Mouse (Mus musculus) liver, postnatal 0 days (tissue): ENCODE measurements around the gene Cd5. TPM values are rescaled to one million over a fixed set of nuclear protein-coding genes. Genes with fewer than 3 reads are reported as not detected.

Experiments used
- ATAC-seq: fragments of 200-750 bp; cut with Nextera tagmentation; 2 replicates; pipeline ENCODE4 v1.8.0; 2017; ENCODE audit warnings: mild to moderate bottlenecking, moderate library complexity
- DNase-seq: peaks from one replicate; pipeline ENCODE4 v3.0.0-alpha.2; 2016
- H3K27ac ChIP-seq: fragments of 300-500 bp; sonication (generic); 2 replicates; pipeline ENCODE4 v1.5.1; 2014; ENCODE audit warnings: antibody characterized with exemption, moderate library complexity, mild to moderate bottlenecking, low read depth
- H3K27me3 ChIP-seq: fragments of 300-500 bp; sonication (generic); 2 replicates; pipeline ENCODE4 v1.6.1; 2014; ENCODE audit warnings: low read length, control low read depth, mixed read lengths; ENCODE audit not compliant: insufficient read depth
- H3K36me3 ChIP-seq: fragments of 300-500 bp; sonication (generic); replicated peaks from 2 replicates; pipeline ENCODE4 v1.6.1; 2014; ENCODE audit warnings: mild to moderate bottlenecking, control low read depth, low read length, moderate library complexity, mixed read lengths; ENCODE audit not compliant: insufficient read depth
- H3K4me1 ChIP-seq: fragments of 300-500 bp; sonication (generic); 2 replicates; pipeline ENCODE4 v1.6.1; 2014; ENCODE audit warnings: antibody characterized with exemption, mild to moderate bottlenecking, control low read depth; ENCODE audit not compliant: insufficient read depth
- H3K4me2 ChIP-seq: fragments of 300-500 bp; sonication (generic); 2 replicates; pipeline ENCODE4 v1.6.1; 2014; ENCODE audit warnings: low read depth, mild to moderate bottlenecking, low read length, moderate library complexity, mixed read lengths
- H3K4me3 ChIP-seq: fragments of 300-500 bp; sonication (generic); 2 replicates; pipeline ENCODE4 v1.5.1; 2014; ENCODE audit warnings: low read depth, low read length
- H3K9ac ChIP-seq: fragments of 300-500 bp; sonication (generic); replicated peaks from 2 replicates; pipeline ENCODE4 v1.6.1; 2014; ENCODE audit warnings: mild to moderate bottlenecking, moderate library complexity
- H3K9me3 ChIP-seq: fragments of 300-500 bp; sonication (generic); 2 replicates; pipeline ENCODE4 v1.6.1; 2016; ENCODE audit warnings: mild to moderate bottlenecking, control low read depth, low read length, mixed read lengths
- CTCF ChIP-seq: sonication (generic); IDR thresholded peaks from 2 replicates; pipeline ENCODE4 v1.5.1; 2016; ENCODE audit warnings: antibody characterized with exemption, low read depth
- EP300 ChIP-seq: IDR thresholded peaks from 2 replicates; pipeline ENCODE4 v1.6.1; 2016; ENCODE audit warnings: antibody characterized with exemption, low read depth, mild to moderate bottlenecking
- WGBS: fragments of 180-500 bp; shearing (Covaris S2); extraction: QIAGEN DNeasy Blood & Tissue Kit; methylation state at CpG from one replicate; pipeline ENCODE4 v1.1.7; 2014; ENCODE audit not compliant: insufficient replicate concordance; 5-methylcytosine and 5-hydroxymethylcytosine counted together
- polyA plus RNA-seq: library from polyadenylated mRNA; unstranded; fragments of >200 nt; fragmentation: Nextera tagmentation; extraction: Ambion mirVana; gene quantifications from 2 replicates; pipeline ENCODE4 v1.2.1, GENCODE M21; 2015

Cd5 gene
- polyA plus RNA-seq, 1 experiment from 2014 or later = 0.16 TPM

DNA sequence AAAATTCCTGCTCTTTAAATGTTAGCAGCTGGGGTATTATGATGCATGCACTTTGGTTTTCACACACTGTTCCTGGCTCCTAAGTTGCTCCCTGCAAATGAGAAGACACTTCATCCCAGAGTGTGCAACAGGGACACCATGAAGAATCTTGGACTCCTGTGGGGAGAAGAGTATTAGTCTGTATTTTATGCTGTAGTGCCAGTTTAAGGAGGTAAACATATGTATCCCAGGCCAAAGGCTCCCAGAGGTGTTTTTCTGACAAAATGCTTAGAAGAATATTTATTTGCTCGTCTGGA lies 60.1 kb downstream of the Cd5 start:
- no peaks in the 10 kb centered on the region for H3K9me3 ChIP-seq
- H3K4me2 ChIP-seq = no peak overlapping the region
- ATAC-seq (no peak), DNase-seq (no peak)
- H3K27ac ChIP-seq = no peak overlapping the region
- H3K4me3 ChIP-seq = no peak overlapping the region
- WGBS = 75% methylated on average over 1 of the region's 1 CpGs
- no peak overlapping the region for H3K9ac ChIP-seq
- H3K27me3 ChIP-seq = no peaks in the 10 kb centered on the region
- TF ChIP-seq CTCF (no peak), EP300 (no peak)
- H3K4me1 ChIP-seq = no peaks in the 10 kb centered on the region
- H3K36me3 ChIP-seq = no peaks in the 10 kb centered on the region

DNA sequence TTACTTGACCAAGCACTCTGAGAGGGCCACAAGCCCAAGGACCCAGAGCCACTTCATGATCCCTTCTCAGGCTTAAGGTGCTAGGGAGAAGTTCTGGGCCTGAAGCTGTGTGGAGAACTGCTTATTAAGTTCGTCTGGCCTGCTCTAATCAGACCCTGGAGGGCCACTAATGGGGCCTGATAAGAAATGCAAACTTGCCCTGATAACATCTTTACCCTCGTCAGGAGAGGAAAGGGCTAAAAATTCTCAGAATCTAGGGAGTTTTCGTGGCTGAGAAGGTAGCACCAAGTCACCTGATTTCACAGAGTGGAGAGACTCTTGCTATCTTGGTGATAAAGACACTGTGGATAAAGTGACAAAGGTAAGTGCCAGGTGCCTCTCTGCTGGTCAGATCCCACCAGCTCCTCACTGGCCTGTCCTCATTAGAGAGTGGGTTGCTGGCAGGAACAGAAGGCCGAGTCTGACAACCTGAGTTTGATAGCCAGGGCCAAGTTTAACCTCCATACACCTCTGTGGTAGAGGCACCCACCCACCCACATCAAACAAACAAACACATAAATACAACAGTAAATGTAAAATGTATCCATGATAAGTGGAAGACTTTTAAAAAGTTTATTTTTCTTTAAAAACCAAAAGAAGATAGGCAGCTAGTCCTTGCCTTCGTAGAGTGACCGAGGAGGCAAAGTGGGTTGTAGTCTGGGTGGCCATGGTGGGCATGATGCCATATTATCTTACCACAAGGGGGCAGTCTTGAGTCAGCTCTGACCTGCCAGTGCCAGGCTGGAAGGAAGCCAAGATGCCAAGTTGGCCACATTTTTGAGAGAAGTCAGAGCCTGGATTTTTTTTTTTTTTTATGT lies 60.7 kb downstream of the Cd5 start, which contains the start of gene Pga5:
Gene Pga5, minus strand, starts transcription at position 157 of the 857 bp plus-strand sequence.
- WGBS = 26% methylated on average over 6 of the region's 6 CpGs
- no peak within 1 kb of the TSS for H3K9ac ChIP-seq
- DNase-seq (peak; percentile 85), ATAC-seq (peak; percentile 62)
- H3K4me1 ChIP-seq = no peaks in the 10 kb centered on the region
- H3K9me3 ChIP-seq = no peaks in the 10 kb centered on the region
- H3K27me3 ChIP-seq = no peaks in the 10 kb centered on the region
- no peak within 1 kb of the TSS for H3K4me2 ChIP-seq
- no peaks in the 10 kb centered on the region for H3K36me3 ChIP-seq
- peak; percentile 95 for TF ChIP-seq CTCF
- TF ChIP-seq EP300 = no peak
- no peak within 1 kb of the TSS for H3K4me3 ChIP-seq
- H3K27ac ChIP-seq = no peak within 1 kb of the TSS

DNA sequence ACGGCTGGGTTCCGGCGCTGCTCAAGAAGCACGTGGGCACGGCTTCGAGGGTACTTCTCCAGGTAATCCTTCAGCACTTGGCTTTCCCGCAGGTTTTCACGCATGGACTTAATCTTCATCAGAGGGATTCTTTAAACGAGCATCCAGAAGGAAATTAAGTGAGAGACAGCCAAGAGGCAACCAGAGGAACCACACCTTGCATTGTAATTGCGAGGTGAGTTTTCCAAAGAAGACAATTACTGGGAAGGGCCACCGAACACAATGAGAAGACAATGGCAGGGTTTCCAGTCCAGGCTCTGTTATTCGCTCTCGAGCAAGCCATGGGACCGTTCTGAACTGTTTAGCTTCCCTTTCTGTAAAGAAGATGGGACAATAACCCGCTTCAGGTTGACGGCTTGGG lies 62.1 kb downstream of the Cd5 start:
- no peak overlapping the region for H3K27ac ChIP-seq
- WGBS = 82% methylated on average over 16 of the region's 16 CpGs
- no peak for ATAC-seq
- H3K27me3 ChIP-seq = no peaks in the 10 kb centered on the region
- H3K36me3 ChIP-seq = no peaks in the 10 kb centered on the region
- no peak overlapping the region for H3K9ac ChIP-seq
- H3K4me2 ChIP-seq = no peak overlapping the region
- no peaks in the 10 kb centered on the region for H3K4me1 ChIP-seq
- no peak for DNase-seq
- H3K4me3 ChIP-seq = no peak overlapping the region
- H3K9me3 ChIP-seq = no peaks in the 10 kb centered on the region
- TF ChIP-seq CTCF = no peak
- TF ChIP-seq EP300 = no peak

DNA sequence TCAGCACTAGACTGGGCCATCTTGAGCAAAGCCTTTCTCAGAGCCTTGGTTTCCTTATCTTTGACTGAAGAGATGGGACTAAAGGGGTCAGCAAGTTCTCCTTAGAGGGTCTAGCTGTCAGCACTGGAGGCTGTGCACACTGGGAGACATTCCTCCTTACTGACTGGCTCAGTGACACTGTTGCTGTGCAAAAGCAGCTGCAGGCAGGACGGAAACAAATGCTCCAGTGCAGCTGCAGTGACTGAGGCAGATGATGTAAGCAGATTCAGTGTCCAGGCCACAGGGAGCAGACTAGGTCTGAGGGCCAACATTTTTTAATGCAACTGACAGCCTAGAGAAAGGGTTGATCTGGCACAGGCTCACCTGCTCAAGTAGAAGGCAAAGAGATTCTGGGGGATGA lies 65.5 kb downstream of the Cd5 start:
- Histone ChIP-seq H3K4me2 (no peak overlapping the region), H3K36me3 (no peaks in the 10 kb centered on the region), H3K4me1 (no peaks in the 10 kb centered on the region), H3K9me3 (no peaks in the 10 kb centered on the region), H3K27me3 (no peaks in the 10 kb centered on the region), H3K9ac (no peak overlapping the region), H3K4me3 (no peak overlapping the region), H3K27ac (no peak overlapping the region)
- 59% methylated on average over 1 of the region's 1 CpGs for WGBS
- DNase-seq (no peak), ATAC-seq (no peak)
- TF ChIP-seq CTCF (no peak), EP300 (no peak)

DNA sequence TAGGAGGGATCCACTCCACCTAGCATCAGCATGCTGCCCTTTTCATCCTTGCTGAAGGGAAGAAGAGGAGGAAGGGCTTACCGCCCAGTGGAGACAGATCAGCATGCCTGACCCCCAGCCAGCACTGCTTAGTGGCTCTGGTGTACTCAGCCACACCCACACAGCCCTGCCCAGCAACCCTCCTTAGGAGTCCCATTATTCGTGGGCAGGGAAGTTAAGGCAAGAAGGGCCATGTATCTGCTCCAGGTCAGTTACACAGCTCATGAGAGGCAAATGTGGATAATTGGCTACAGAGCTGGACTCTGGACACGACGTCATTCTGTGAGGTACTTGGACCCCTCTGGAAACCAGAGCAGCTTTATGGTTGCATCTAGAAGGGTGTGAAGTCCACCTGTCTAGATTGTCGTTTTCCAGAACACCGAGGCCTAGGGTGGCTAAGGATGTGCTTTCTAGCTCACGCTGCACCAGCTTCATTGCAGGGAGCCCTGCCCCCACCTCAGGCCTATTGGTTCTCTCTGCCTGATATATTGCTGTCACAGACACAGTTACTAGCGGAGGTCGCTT lies 66.9 kb downstream of the Cd5 start:
- H3K4me1 ChIP-seq = no peaks in the 10 kb centered on the region
- H3K4me3 ChIP-seq = no peak overlapping the region
- no peak overlapping the region for H3K4me2 ChIP-seq
- no peaks in the 10 kb centered on the region for H3K27me3 ChIP-seq
- TF ChIP-seq CTCF (no peak), EP300 (no peak)
- no peaks in the 10 kb centered on the region for H3K9me3 ChIP-seq
- no peak overlapping the region for H3K9ac ChIP-seq
- DNase-seq (no peak), ATAC-seq (no peak)
- no peak overlapping the region for H3K27ac ChIP-seq
- 64% methylated on average over 9 of the region's 9 CpGs for WGBS
- H3K36me3 ChIP-seq = no peaks in the 10 kb centered on the region

DNA sequence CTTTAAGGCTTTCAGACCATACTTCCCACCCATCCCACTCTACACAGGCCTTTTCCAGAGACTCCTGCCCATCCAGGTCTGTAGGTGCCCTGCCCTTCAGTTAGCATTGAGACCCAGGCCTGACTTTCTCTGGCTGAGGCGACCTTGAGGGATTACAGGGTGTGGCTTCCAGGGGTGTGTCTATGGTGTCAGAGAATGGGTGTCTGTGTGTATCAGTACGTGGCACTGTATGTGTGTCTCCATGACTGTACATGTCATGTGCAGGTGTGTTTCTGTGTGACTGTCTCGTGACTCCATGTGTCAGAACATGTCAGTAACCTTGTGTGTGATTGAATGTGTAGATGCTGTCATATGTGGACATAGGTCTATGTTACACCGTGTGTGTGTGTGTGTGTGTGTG lies 67.5 kb downstream of the Cd5 start:
- Histone ChIP-seq H3K27me3 (no peaks in the 10 kb centered on the region), H3K4me3 (no peak overlapping the region), H3K9me3 (no peaks in the 10 kb centered on the region), H3K27ac (no peak overlapping the region), H3K4me2 (no peak overlapping the region), H3K36me3 (no peaks in the 10 kb centered on the region), H3K9ac (no peak overlapping the region), H3K4me1 (no peaks in the 10 kb centered on the region)
- DNase-seq = no peak
- WGBS = 62% methylated on average over 4 of the region's 4 CpGs
- ATAC-seq = no peak
- no peak for TF ChIP-seq CTCF
- no peak for TF ChIP-seq EP300

Other genes with a start within 250 kb of the Cd5 start
- 8.5 and 9.1 TPM in 2 replicates for gene Cpsf7, start 213.7 kb downstream of the Cd5 start, polyA plus RNA-seq
- 23.6 and 25.4 TPM in 2 replicates for gene Sdhaf2, start 212.9 kb downstream of the Cd5 start, polyA plus RNA-seq
- 11.7 and 13.0 TPM in 2 replicates for gene Tmem216, start 182.8 kb downstream of the Cd5 start, polyA plus RNA-seq
- gene Cyb561a3, start 161.8 kb downstream of the Cd5 start, polyA plus RNA-seq = 18.5 and 19.0 TPM in 2 replicates
- 8.2 and 8.4 TPM in 2 replicates for gene Tmem138, start 161.6 kb downstream of the Cd5 start, polyA plus RNA-seq
- 68.7 and 81.3 TPM in 2 replicates for gene Ddb1, start 133.7 kb downstream of the Cd5 start, polyA plus RNA-seq
- 82.1 and 133 TPM in 2 replicates for gene Tkfc, start 133.3 kb downstream of the Cd5 start, polyA plus RNA-seq
- gene Vwce, start 104.8 kb downstream of the Cd5 start, polyA plus RNA-seq = 18.2 and 19.9 TPM in 2 replicates
- gene Pga5, start 60.9 kb downstream of the Cd5 start, polyA plus RNA-seq = 0.07 TPM in 1 of 2 replicates, not detected in the other
- gene Vps37c, start 50.3 kb downstream of the Cd5 start, polyA plus RNA-seq = 8.2 and 9.4 TPM in 2 replicates
- 0.11 TPM in 1 of 2 replicates, not detected in the other for gene Cd6, start 91.1 kb upstream of the Cd5 start, polyA plus RNA-seq
- 4.2 and 4.4 TPM in 2 replicates for gene Slc15a3, start 100.7 kb upstream of the Cd5 start, polyA plus RNA-seq
- 2.0 and 2.1 TPM in 2 replicates for gene Tmem132a, start 130.9 kb upstream of the Cd5 start, polyA plus RNA-seq
- 12.8 and 13.2 TPM in 2 replicates for gene Tmem109, start 143.0 kb upstream of the Cd5 start, polyA plus RNA-seq
- 10.2 and 12.7 TPM in 2 replicates for gene Prpf19, start 156.2 kb upstream of the Cd5 start, polyA plus RNA-seq
- not detected in 2 replicates for gene Zp1, start 181.6 kb upstream of the Cd5 start, polyA plus RNA-seq
- not detected in 2 replicates for gene Ptgdr2, start 198.2 kb upstream of the Cd5 start, polyA plus RNA-seq
- gene Ccdc86, start 210.3 kb upstream of the Cd5 start, polyA plus RNA-seq = 11.6 and 12.4 TPM in 2 replicates
- not detected in 2 replicates for gene Ms4a10, start 235.7 kb upstream of the Cd5 start, polyA plus RNA-seq